In genomic region chr4:137485258-137485960, GRCm38 (mm10) we compare ENCODE assay signal across 13 mouse cellular contexts. TPM values are rescaled to one million over a fixed set of nuclear protein-coding genes. Genes with fewer than 3 reads are reported as not detected.
DNase-seq lines count a peak whose midpoint lies in the region; ATAC-seq and TF ChIP-seq lines count a peak whose summit lies in the region.
"Had no signal": no experiment of that assay in that cellular context is flagged by ENCODE, and none has a peak within 500 bp of the region (broad histone marks: within the 10 kb centered on the region; RNA-seq: fewer than 3 reads in every experiment).

No protein-coding gene starts in this region.

- H3K4me1 ChIP-seq in heart, embryonic 11.5 days (ENCODE audit: control insufficient read depth, insufficient read depth, low read length), result peaks cover 93% of the 10 kb centered on the region
- peaks cover 40% of the 10 kb centered on the region for H3K4me1 ChIP-seq in stomach, postnatal 0 days (replicated peaks; ENCODE audit: control insufficient read depth, insufficient read depth)
- H3K4me1 ChIP-seq in forebrain, embryonic 12.5 days, result peaks cover 76% of the 10 kb centered on the region

- no peak for TF ChIP-seq EP300 in stomach, postnatal 0 days (optimal IDR thresholded peaks at IDR 0.05)

- H3K9me3 ChIP-seq in heart, embryonic 11.5 days (replicated peaks; ENCODE audit: control insufficient read depth, low read length), result no peaks in the 10 kb centered on the region
- H3K9me3 ChIP-seq in stomach, postnatal 0 days (ENCODE audit: control insufficient read depth, low read length), result no peaks in the 10 kb centered on the region
- no peaks in the 10 kb centered on the region for H3K9me3 ChIP-seq in forebrain, embryonic 12.5 days

- TF ChIP-seq CTCF in stomach, postnatal 0 days (IDR thresholded peaks at IDR 0.05; ENCODE audit: low read depth), result no peak

- ATAC-seq in heart, embryonic 11.5 days (replicated peaks; ENCODE audit: insufficient number of reproducible peaks, low FRiP score, low TSS enrichment), result no peak
- no peak for ATAC-seq in stomach, postnatal 0 days (ENCODE audit: low FRiP score, low TSS enrichment)
- no peak for ATAC-seq in forebrain, embryonic 12.5 days (ENCODE audit: low FRiP score)

- H3K9ac ChIP-seq in heart, embryonic 11.5 days (ENCODE audit: low read depth, low read length), result peak overlapping the region; percentile 66; the same call in 1 of the 2 replicates
- H3K9ac ChIP-seq in stomach, postnatal 0 days (ENCODE audit: low read length), result no peak overlapping the region
- H3K9ac ChIP-seq in forebrain, embryonic 12.5 days, result no peak overlapping the region
- H3K9ac ChIP-seq: liver, embryonic 14.5 days had no signal

- H3K4me2 ChIP-seq in heart, embryonic 11.5 days, result peak overlapping the region; percentile 43
- no peak overlapping the region for H3K4me2 ChIP-seq in stomach, postnatal 0 days (replicated peaks; ENCODE audit: low read depth)
- no peak overlapping the region for H3K4me2 ChIP-seq in forebrain, embryonic 12.5 days

- H3K27me3 ChIP-seq in heart, embryonic 11.5 days (ENCODE audit: control insufficient read depth, insufficient read depth, low read length), result no peaks in the 10 kb centered on the region
- no peaks in the 10 kb centered on the region for H3K27me3 ChIP-seq in stomach, postnatal 0 days (ENCODE audit: control insufficient read depth, insufficient read depth, low read length)
- H3K27me3 ChIP-seq in forebrain, embryonic 12.5 days, result no peaks in the 10 kb centered on the region

- H3K36me3 ChIP-seq in heart, embryonic 11.5 days (ENCODE audit: control insufficient read depth, insufficient read depth, low read length), result no peaks in the 10 kb centered on the region
- no peaks in the 10 kb centered on the region; the same call in 1 of the 2 replicates for H3K36me3 ChIP-seq in stomach, postnatal 0 days (ENCODE audit: control insufficient read depth, insufficient read depth, low read length)
- no peaks in the 10 kb centered on the region for H3K36me3 ChIP-seq in forebrain, embryonic 12.5 days (replicated peaks)

- H3K27ac ChIP-seq in heart, embryonic 11.5 days (ENCODE audit: low read depth, low read length), result peak overlapping the region; percentile 96
- H3K27ac ChIP-seq in stomach, postnatal 0 days (replicated peaks), result peak overlapping the region; percentile 97
- no peak overlapping the region; the same call in 1 of the 2 replicates for H3K27ac ChIP-seq in forebrain, embryonic 12.5 days
- H3K27ac ChIP-seq: liver, embryonic 14.5 days had no signal

- H3K4me3 ChIP-seq in heart, embryonic 11.5 days (ENCODE audit: low read depth, low read length), result no peak overlapping the region
- H3K4me3 ChIP-seq in stomach, postnatal 0 days (ENCODE audit: low read depth, low read length), result no peak overlapping the region
- no peak overlapping the region for H3K4me3 ChIP-seq in forebrain, embryonic 12.5 days (replicated peaks)

- no peak for DNase-seq in heart, adult 8-10 months (ENCODE audit: low spot score)
- peak; percentile 39 for DNase-seq in retina, postnatal 1 day
- no peak for DNase-seq in retina, embryonic 14.5 days (ENCODE audit: low spot score)
- DNase-seq in kidney, postnatal 4 days, result peak; percentile 57 to 72
- DNase-seq in stomach, postnatal 0 days (ENCODE audit: low spot score), result no peak
- no peak for DNase-seq in cerebellum, adult 9-11 months
- DNase-seq: thymus, postnatal 14 days had no signal

- WGBS in heart, embryonic 11.5 days (ENCODE audit: insufficient replicate concordance), result 27% methylated on average over 14 of the region's 14 CpGs
- 42% methylated on average over 14 of the region's 14 CpGs for WGBS in stomach, postnatal 0 days
- 47% methylated on average over 14 of the region's 14 CpGs for WGBS in forebrain, embryonic 12.5 days

RNA-seq across cellular contexts. Expression of gene Hspg2, which starts 16.8 kb away (rescaled TPM):
- polyA plus RNA-seq in heart, embryonic 11.5 days (2014; fragmentation: Nextera tagmentation; extraction: Ambion mirVana), result 55.5 and 56.4 TPM in 2 replicates
- total RNA-seq in heart, adult 8-10 months (2022), result 100 to 1,000 TPM; 124 to 205 (median 189) TPM
- polyA plus RNA-seq in stomach, postnatal 0 days (2015; fragmentation: Nextera tagmentation; extraction: Ambion mirVana), result 16.0 and 18.8 TPM in 2 replicates
- polyA plus RNA-seq in forebrain, embryonic 12.5 days (2016; fragmentation: Nextera tagmentation; extraction: Ambion mirVana), result 8.0 and 8.9 TPM in 2 replicates

RNA-seq across cellular contexts. Expression of gene 1700013G24Rik, which starts 32.3 kb away (rescaled TPM):
- polyA plus RNA-seq in heart, embryonic 11.5 days (2014; fragmentation: Nextera tagmentation; extraction: Ambion mirVana), result not detected in 2 replicates
- total RNA-seq in heart, adult 8-10 months (2022), result not detected
- not detected in 2 replicates for polyA plus RNA-seq in stomach, postnatal 0 days (2015; fragmentation: Nextera tagmentation; extraction: Ambion mirVana)
- polyA plus RNA-seq in forebrain, embryonic 12.5 days (2016; fragmentation: Nextera tagmentation; extraction: Ambion mirVana), result not detected in 2 replicates
- total RNA-seq: adrenal gland, postnatal 10 days; common myeloid progenitor, adult 5-6 weeks; heart, postnatal 10 days had no signal
- polyA plus RNA-seq: liver, embryonic 14.5 days had no signal

RNA-seq across cellular contexts. Expression of gene Cela3b, which starts 55.1 kb away (rescaled TPM):
- not detected in 2 replicates for polyA plus RNA-seq in heart, embryonic 11.5 days (2014; fragmentation: Nextera tagmentation; extraction: Ambion mirVana)
- not detected for total RNA-seq in heart, adult 8-10 months (2022)
- polyA plus RNA-seq in stomach, postnatal 0 days (2015; fragmentation: Nextera tagmentation; extraction: Ambion mirVana), result 4.1 and 4.8 TPM in 2 replicates
- not detected in 2 replicates for polyA plus RNA-seq in forebrain, embryonic 12.5 days (2016; fragmentation: Nextera tagmentation; extraction: Ambion mirVana)
- total RNA-seq: adrenal gland, postnatal 10 days; common myeloid progenitor, adult 5-6 weeks; heart, postnatal 10 days had no signal

Comparison
In these comparisons a context has a peak if more than half of its experiments do, and no peak if none do; other contexts are left out.
1. DNase-seq: peak in retina, postnatal 1 day (single experiment) and kidney, postnatal 4 days (2 of 2); none in heart, adult 8-10 months (single experiment), retina, embryonic 14.5 days (single experiment), stomach, postnatal 0 days (single experiment) and cerebellum, adult 9-11 months (single experiment).